Mouse (Mus musculus): Measurements from ENCODE around the gene Nuak1.

DNA sequence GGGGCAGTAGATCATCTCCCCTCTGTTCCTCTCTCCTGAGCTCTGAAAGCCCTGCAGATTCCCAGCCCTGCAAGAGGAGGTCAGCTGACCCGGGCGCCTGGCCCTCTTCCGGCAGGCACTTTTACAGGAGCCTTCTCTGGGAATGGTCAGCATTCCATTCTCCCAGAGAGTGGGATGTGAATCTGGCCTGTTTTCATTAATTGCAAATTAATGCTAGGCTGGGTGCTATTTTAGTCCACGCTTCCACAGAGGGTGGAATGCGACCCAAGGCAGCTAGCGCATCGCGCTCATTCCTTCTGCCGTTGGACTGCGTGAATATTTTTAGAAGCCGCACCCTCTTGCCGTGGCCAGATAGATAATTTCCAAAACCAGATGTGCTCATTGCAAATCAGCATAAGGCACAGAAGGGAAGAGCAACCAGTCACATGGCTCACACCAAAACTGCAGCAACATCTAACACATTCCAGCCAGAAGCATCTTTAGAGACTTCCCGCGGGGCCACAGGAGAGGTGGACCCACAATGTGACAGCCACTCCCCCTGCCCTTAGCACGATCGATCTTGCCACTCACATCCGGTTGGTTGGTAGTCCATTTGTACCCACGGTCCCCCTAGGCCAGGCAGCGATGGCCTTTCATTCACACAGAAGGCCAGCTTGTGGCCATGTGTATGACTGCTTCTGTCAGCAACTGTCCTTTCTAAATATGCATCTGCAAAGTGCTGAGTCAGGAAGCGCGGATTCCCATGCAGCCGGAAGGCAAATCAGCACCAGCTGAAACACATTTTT, 51.8 kb downstream of the Nuak1 start:
- TF ChIP-seq USF2 (IDR thresholded peaks at IDR 0.05; ENCODE audit: borderline replicate concordance in 1 of 2, insufficient read depth in 1 of 2, low read depth in 1 of 2, low read length in 2 of 2), result no peak
- no peak for TF ChIP-seq MEF2A (IDR thresholded peaks at IDR 0.05; ENCODE audit: extremely low read depth, insufficient replicate concordance, low read depth, low read length, poor library complexity, severe bottlenecking)
- TF ChIP-seq POLR2A (IDR thresholded peaks at IDR 0.05; ENCODE audit: control insufficient read depth in 1 of 2, insufficient read depth in 1 of 2, low read depth in 1 of 2, low read length in 2 of 2, poor library complexity in 1 of 2), result no peak
- no peak for TF ChIP-seq ZMIZ1 (IDR thresholded peaks at IDR 0.05; ENCODE audit: low read depth, low read length)
